Comparison of ENCODE assay signal across 10 mouse cellular contexts in genomic region chr7:60003006-60003865, GRCm38 (mm10). TPM values are rescaled to one million over a fixed set of nuclear protein-coding genes. Genes with fewer than 3 reads are reported as not detected.
DNase-seq lines count a peak whose midpoint lies in the region; ATAC-seq lines count a peak whose summit lies in the region.
"Had no signal": no experiment of that assay in that cellular context is flagged by ENCODE, and none has a peak within 500 bp of the region (broad histone marks: within the 10 kb centered on the region; RNA-seq: fewer than 3 reads in every experiment).

No protein-coding gene starts in this region.

- H3K36me3 ChIP-seq in heart, embryonic 12.5 days: no peaks in the 10 kb centered on the region
- H3K36me3 ChIP-seq in midbrain, embryonic 15.5 days (replicated peaks): no peaks in the 10 kb centered on the region

- H3K9me3 ChIP-seq in heart, embryonic 12.5 days (replicated peaks): peaks cover 25% of the 10 kb centered on the region
- H3K9me3 ChIP-seq in midbrain, embryonic 15.5 days: peaks cover 9% of the 10 kb centered on the region

- peak; percentile 63; the same call in 1 of the 2 replicates for ATAC-seq in heart, embryonic 12.5 days (ENCODE audit: insufficient number of reproducible peaks, low FRiP score)
- peak; percentile 84 for ATAC-seq in midbrain, embryonic 15.5 days (replicated peaks)
- no peak for ATAC-seq in erythroid progenitor cell, adult 5-6 weeks (replicated peaks; ENCODE audit: low FRiP score, poor library complexity, severe bottlenecking)
- no peak for ATAC-seq in inflammation-experienced regulatory T-cells, adult 6 months

- H3K4me3 ChIP-seq in heart, embryonic 12.5 days: peak overlapping the region; percentile 58
- H3K4me3 ChIP-seq in midbrain, embryonic 15.5 days: peak overlapping the region; percentile 71

- peak overlapping the region; percentile 75 for H3K9ac ChIP-seq in heart, embryonic 12.5 days
- H3K9ac ChIP-seq in midbrain, embryonic 15.5 days: peak overlapping the region; percentile 75

- H3K4me1 ChIP-seq in heart, embryonic 12.5 days (replicated peaks): peaks cover 3% of the 10 kb centered on the region; the same call in 1 of the 2 replicates
- no peaks in the 10 kb centered on the region for H3K4me1 ChIP-seq in midbrain, embryonic 15.5 days

- intact Hi-C loops in heart, postnatal 25 days (cut with DNase I): no loop called here
- intact Hi-C loops in heart, postnatal 10 days (cut with DNase I): no loop called here

- no peak for DNase-seq in heart, postnatal 25 days (ENCODE audit: low spot score)
- peak; percentile 67 for DNase-seq in embryo, embryonic 10 days (ENCODE audit: low spot score)
- DNase-seq in heart, postnatal 10 days: peak; percentile 3 to 6
- DNase-seq in left cerebral cortex, adult 18-20 months (ENCODE audit: low spot score in 2 of 2): peak; percentile 6 to 20

- no peak overlapping the region for H3K27ac ChIP-seq in heart, embryonic 12.5 days (ENCODE audit: poor library complexity, severe bottlenecking)
- H3K27ac ChIP-seq in midbrain, embryonic 15.5 days: peak overlapping the region; percentile 92
- H3K27ac ChIP-seq: macrophage had no signal

- WGBS in heart, embryonic 12.5 days: 57% methylated on average over 12 of the region's 12 CpGs
- 50% methylated on average over 12 of the region's 12 CpGs for WGBS in midbrain, embryonic 15.5 days

- peak overlapping the region; percentile 73 for H3K4me2 ChIP-seq in heart, embryonic 12.5 days
- peak overlapping the region; percentile 45 for H3K4me2 ChIP-seq in midbrain, embryonic 15.5 days

- no peaks in the 10 kb centered on the region for H3K27me3 ChIP-seq in heart, embryonic 12.5 days (replicated peaks)
- H3K27me3 ChIP-seq in midbrain, embryonic 15.5 days (replicated peaks): no peaks in the 10 kb centered on the region
- H3K27me3 ChIP-seq: CH12.LX had no signal

RNA-seq across cellular contexts. Expression of gene Snurf, which starts 1.6 kb away (rescaled TPM):
- 41.2 and 46.1 TPM in 2 replicates for polyA plus RNA-seq in heart, embryonic 12.5 days (2016; fragmentation: Nextera tagmentation; extraction: Ambion mirVana)
- 100 to 1,000 TPM; 318 to 336 TPM for total RNA-seq in heart, postnatal 25 days (2021)
- 100 to 1,000 TPM; 276 to 289 TPM for total RNA-seq in heart, postnatal 10 days (2021)
- total RNA-seq in left cerebral cortex, adult 18-20 months (2021): 1,000 to 10,000 TPM; 2,412 to 2,422 TPM
- 598 and 661 TPM in 2 replicates for polyA plus RNA-seq in midbrain, embryonic 15.5 days (2015; fragmentation: Nextera tagmentation; extraction: Ambion mirVana)
- not detected in 2 replicates for total RNA-seq in erythroid progenitor cell, adult 5-6 weeks (2015; ENCODE audit: low replicate concordance)
- not detected in 2 replicates for total RNA-seq in erythroid progenitor cell, adult 5-6 weeks (2017; ENCODE audit: low replicate concordance)
- not detected for polyA plus RNA-seq in inflammation-experienced regulatory T-cells, adult 6 months (2017; shearing (Covaris generic))
- total RNA-seq: CH12.LX had no signal
- polyA plus RNA-seq: macrophage had no signal

RNA-seq across cellular contexts. Expression of gene Gm38393, which starts 1.6 kb away (rescaled TPM):
- polyA plus RNA-seq in heart, embryonic 12.5 days (2016; fragmentation: Nextera tagmentation; extraction: Ambion mirVana): 0.19 and 0.64 TPM in 2 replicates
- 1 to 10 TPM; 6.0 to 6.1 TPM for total RNA-seq in heart, postnatal 25 days (2021)
- total RNA-seq in heart, postnatal 10 days (2021): 1 to 10 TPM; 8.0 to 9.0 TPM
- total RNA-seq in left cerebral cortex, adult 18-20 months (2021): 10 to 100 TPM; 58.2 to 66.5 TPM
- polyA plus RNA-seq in midbrain, embryonic 15.5 days (2015; fragmentation: Nextera tagmentation; extraction: Ambion mirVana): 3.7 and 4.2 TPM in 2 replicates
- not detected in 2 replicates for total RNA-seq in erythroid progenitor cell, adult 5-6 weeks (2015; ENCODE audit: low replicate concordance)
- total RNA-seq in erythroid progenitor cell, adult 5-6 weeks (2017; ENCODE audit: low replicate concordance): not detected in 2 replicates
- polyA plus RNA-seq in inflammation-experienced regulatory T-cells, adult 6 months (2017; shearing (Covaris generic)): under 1 TPM in 1 of 3 experiments, not detected in 2; 0.08 TPM
- polyA plus RNA-seq: macrophage had no signal

Comparison
In these comparisons a context has a peak if more than half of its experiments do, and no peak if none do; other contexts are left out.
1. ATAC-seq: peak in heart, embryonic 12.5 days (single experiment) and midbrain, embryonic 15.5 days (single experiment); none in erythroid progenitor cell, adult 5-6 weeks (single experiment) and inflammation-experienced regulatory T-cells, adult 6 months (single experiment).
2. RNA of gene Snurf, which starts 1.6 kb away (total RNA-seq): 2,412 to 2,422 TPM in left cerebral cortex, adult 18-20 months, 318 to 336 TPM in heart, postnatal 25 days and 276 to 289 TPM in heart, postnatal 10 days; not detected in erythroid progenitor cell, adult 5-6 weeks; every median in the first group is over 100 times any median in the second.
3. RNA of gene Gm38393, which starts 1.6 kb away (total RNA-seq): 58.2 to 66.5 TPM in left cerebral cortex, adult 18-20 months, 8.0 to 9.0 TPM in heart, postnatal 10 days and 6.0 to 6.1 TPM in heart, postnatal 25 days; not detected in erythroid progenitor cell, adult 5-6 weeks; every median in the first group is over 4 times any median in the second.